Mouse (Mus musculus) stomach, postnatal 0 days (tissue): Measurements from ENCODE around the gene Clec16a. TPM values are rescaled to one million over a fixed set of nuclear protein-coding genes. Genes with fewer than 3 reads are reported as not detected.

ENCODE experiments used
- ATAC-seq: fragments of 200-750 bp; cut with Nextera tagmentation; 2 replicates; pipeline ENCODE4 v1.8.0; 2017; ENCODE audit not compliant: low FRiP score, low TSS enrichment
- DNase-seq: peaks from one replicate; pipeline ENCODE4 v3.0.0-alpha.2; 2016; ENCODE audit warnings: low spot score
- H3K27ac ChIP-seq: fragments of 300-500 bp; sonication (generic); replicated peaks from 2 replicates; pipeline ENCODE4 v1.5.1; 2014; ENCODE audit warnings: mild to moderate bottlenecking, control low read depth
- H3K27me3 ChIP-seq: fragments of 300-500 bp; sonication (generic); 2 replicates; pipeline ENCODE4 v1.6.1; 2014; ENCODE audit warnings: low read length; ENCODE audit not compliant: control insufficient read depth, insufficient read depth
- H3K36me3 ChIP-seq: fragments of 300-500 bp; sonication (generic); 2 replicates; pipeline ENCODE4 v1.6.1; 2014; ENCODE audit warnings: low read length, mixed read lengths; ENCODE audit not compliant: control insufficient read depth, insufficient read depth
- H3K4me1 ChIP-seq: fragments of 300-500 bp; sonication (generic); replicated peaks from 2 replicates; pipeline ENCODE4 v1.6.1; 2014; ENCODE audit warnings: antibody characterized with exemption; ENCODE audit not compliant: control insufficient read depth, insufficient read depth
- H3K4me2 ChIP-seq: fragments of 300-500 bp; sonication (generic); replicated peaks from 2 replicates; pipeline ENCODE4 v1.6.1; 2014; ENCODE audit warnings: low read depth, mild to moderate bottlenecking, control low read depth, moderate library complexity
- H3K4me3 ChIP-seq: fragments of 300-500 bp; sonication (generic); 2 replicates; pipeline ENCODE4 v1.5.1; 2014; ENCODE audit warnings: low read depth, low read length, control low read depth
- H3K9ac ChIP-seq: fragments of 300-500 bp; sonication (generic); 2 replicates; pipeline ENCODE4 v1.6.1; 2014; ENCODE audit warnings: mild to moderate bottlenecking, low read length, control low read depth, mixed read lengths
- H3K9me3 ChIP-seq: fragments of 300-500 bp; sonication (generic); 2 replicates; pipeline ENCODE4 v1.6.1; 2016; ENCODE audit warnings: low read length; ENCODE audit not compliant: control insufficient read depth
- CTCF ChIP-seq: IDR thresholded peaks from 2 replicates; pipeline ENCODE4 v1.5.1; 2016; ENCODE audit warnings: antibody characterized with exemption, low read depth, mild to moderate bottlenecking, moderate library complexity
- EP300 ChIP-seq: optimal IDR thresholded peaks from 2 replicates; pipeline ENCODE3; 2016; ENCODE audit warnings: antibody characterized with exemption
- WGBS: fragments of 180-500 bp; shearing (Covaris S2); extraction: QIAGEN DNeasy Blood & Tissue Kit; methylation state at CpG from one replicate; pipeline ENCODE4 v1.1.7; 2014; 5-methylcytosine and 5-hydroxymethylcytosine counted together
- polyA plus RNA-seq: library from polyadenylated mRNA; unstranded; fragments of >200 nt; fragmentation: Nextera tagmentation; extraction: Ambion mirVana; gene quantifications from 2 replicates; pipeline ENCODE4 v1.2.1, GENCODE M21; 2015

The Clec16a gene
- polyA plus RNA-seq, 1 experiment from 2014 or later = 28.1 TPM

- Histone ChIP-seq H3K4me2 (no peak overlapping the region), H3K4me1 (no peaks in the 10 kb centered on the region), H3K27ac (no peak overlapping the region), H3K9me3 (no peaks in the 10 kb centered on the region), H3K4me3 (no peak overlapping the region), H3K27me3 (no peaks in the 10 kb centered on the region), H3K36me3 (no peaks in the 10 kb centered on the region), H3K9ac (no peak overlapping the region)
- DNase-seq = no peak
- whole genome bisulfite sequencing = 64% methylated on average over 4 of the region's 4 CpGs
- no peak for ATAC-seq
- TF ChIP-seq EP300 (no peak), CTCF (no peak)
Measured at GRCm38 (mm10) chr16:10727630-10728029, 182.5 kb downstream of the Clec16a start.

DNA sequence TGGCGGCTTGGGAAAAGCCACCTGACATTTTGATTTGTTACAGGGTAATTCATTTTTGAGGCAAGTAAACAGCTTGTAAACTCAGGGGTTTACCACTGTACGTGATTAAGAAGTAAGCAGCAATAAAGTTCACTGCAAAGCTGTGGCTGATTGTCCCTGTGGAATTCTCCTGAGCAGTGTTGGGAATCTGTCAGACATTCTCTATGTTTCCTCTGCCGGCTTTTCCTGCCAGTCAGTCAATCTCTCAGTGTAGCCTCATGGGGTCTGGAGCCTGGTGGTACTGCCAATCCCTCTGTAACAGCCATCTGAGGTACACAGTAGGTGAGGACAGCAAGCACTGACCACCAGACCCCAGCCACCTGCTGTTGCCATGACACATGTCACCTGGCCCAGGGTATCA is 183.7 kb downstream of the Clec16a start:
- Histone ChIP-seq H3K9ac (no peak overlapping the region), H3K9me3 (no peaks in the 10 kb centered on the region), H3K4me1 (no peaks in the 10 kb centered on the region), H3K4me3 (no peak overlapping the region), H3K27ac (no peak overlapping the region), H3K36me3 (no peaks in the 10 kb centered on the region), H3K4me2 (no peak overlapping the region), H3K27me3 (no peaks in the 10 kb centered on the region)
- TF ChIP-seq CTCF (no peak), EP300 (no peak)
- 60% methylated on average over 3 of the region's 3 CpGs for WGBS
- ATAC-seq = no peak
- DNase-seq = no peak

GRCm38 (mm10) chr16:10730941-10731340 is 185.8 kb downstream of the Clec16a start:
- H3K27me3 ChIP-seq = no peaks in the 10 kb centered on the region
- no peaks in the 10 kb centered on the region for H3K4me1 ChIP-seq
- H3K36me3 ChIP-seq = no peaks in the 10 kb centered on the region
- no peak overlapping the region for H3K27ac ChIP-seq
- H3K9me3 ChIP-seq = no peaks in the 10 kb centered on the region
- H3K4me2 ChIP-seq = no peak overlapping the region
- no peak overlapping the region for H3K9ac ChIP-seq
- WGBS = 87% methylated on average over 4 of the region's 4 CpGs
- DNase-seq (no peak), ATAC-seq (no peak)
- no peak overlapping the region for H3K4me3 ChIP-seq
- TF ChIP-seq EP300 = no peak
- no peak for TF ChIP-seq CTCF

GRCm38 (mm10) chr16:10731785-10732184 is 186.6 kb downstream of the Clec16a start:
- no peak for ATAC-seq
- TF ChIP-seq CTCF (no peak), EP300 (no peak)
- 83% methylated on average over 4 of the region's 4 CpGs for WGBS
- Histone ChIP-seq H3K27ac (no peak overlapping the region), H3K4me2 (no peak overlapping the region), H3K4me3 (no peak overlapping the region), H3K9me3 (no peaks in the 10 kb centered on the region), H3K27me3 (no peaks in the 10 kb centered on the region), H3K9ac (no peak overlapping the region), H3K4me1 (no peaks in the 10 kb centered on the region), H3K36me3 (no peaks in the 10 kb centered on the region)
- DNase-seq = no peak

GRCm38 (mm10) chr16:10732421-10732820 is 187.3 kb downstream of the Clec16a start:
- H3K4me1 ChIP-seq = no peaks in the 10 kb centered on the region
- H3K36me3 ChIP-seq = no peaks in the 10 kb centered on the region
- no peak overlapping the region for H3K27ac ChIP-seq
- whole genome bisulfite sequencing = 57% methylated on average over 5 of the region's 5 CpGs
- H3K4me2 ChIP-seq = no peak overlapping the region
- H3K27me3 ChIP-seq = no peaks in the 10 kb centered on the region
- DNase-seq (no peak), ATAC-seq (peak; percentile 59)
- H3K9me3 ChIP-seq = no peaks in the 10 kb centered on the region
- H3K4me3 ChIP-seq = no peak overlapping the region
- no peak for TF ChIP-seq CTCF
- no peak overlapping the region for H3K9ac ChIP-seq

- H3K4me1 ChIP-seq = no peaks in the 10 kb centered on the region; the same call in 1 of the 2 replicates
- no peak overlapping the region for H3K4me3 ChIP-seq
- H3K27me3 ChIP-seq = no peaks in the 10 kb centered on the region
- 64% methylated on average over 2 of the region's 2 CpGs for WGBS
- no peaks in the 10 kb centered on the region for H3K36me3 ChIP-seq
- H3K9me3 ChIP-seq = no peaks in the 10 kb centered on the region
- no peak overlapping the region for H3K4me2 ChIP-seq
- no peak overlapping the region for H3K27ac ChIP-seq
- no peak for ATAC-seq
- no peak overlapping the region for H3K9ac ChIP-seq
- no peak for DNase-seq
- TF ChIP-seq EP300 = no peak
- TF ChIP-seq CTCF = no peak
Measured at GRCm38 (mm10) chr16:10735781-10736180, 190.6 kb downstream of the Clec16a start.
